Mouse (Mus musculus) hindbrain, embryonic 15.5 days (tissue): ENCODE measurements around the gene Lce3b. TPM values are rescaled to one million over a fixed set of nuclear protein-coding genes. Genes with fewer than 3 reads are reported as not detected.

Experiments
- polyA plus RNA-seq: library from polyadenylated mRNA; unstranded; fragments of >200 nt; fragmentation: Nextera tagmentation; extraction: Ambion mirVana; gene quantifications from 2 replicates; pipeline ENCODE4 v1.2.1, GENCODE M21; 2015

Lce3b gene
- polyA plus RNA-seq, 1 experiment from 2014 or later, result not detected

Other genes starting within 250 kb of the Lce3b start
- not detected in 2 replicates for gene Lce1d, start 245.8 kb upstream of the Lce3b start, polyA plus RNA-seq
- gene Lce1e, start 223.9 kb upstream of the Lce3b start, polyA plus RNA-seq, result not detected in 2 replicates
- gene Lce1f, start 212.6 kb upstream of the Lce3b start, polyA plus RNA-seq, result not detected in 2 replicates
- gene Gm38119, start 193.9 kb upstream of the Lce3b start, polyA plus RNA-seq, result not detected in 2 replicates
- not detected in 2 replicates for gene Lce1g, start 180.6 kb upstream of the Lce3b start, polyA plus RNA-seq
- gene Lce1h, start 167.9 kb upstream of the Lce3b start, polyA plus RNA-seq, result not detected in 2 replicates
- not detected in 2 replicates for gene Lce1i, start 154.1 kb upstream of the Lce3b start, polyA plus RNA-seq
- not detected in 2 replicates for gene Lce1j, start 142.5 kb upstream of the Lce3b start, polyA plus RNA-seq
- not detected in 2 replicates for gene Lce1k, start 125.1 kb upstream of the Lce3b start, polyA plus RNA-seq
- not detected in 2 replicates for gene Kprp, start 105.7 kb upstream of the Lce3b start, polyA plus RNA-seq
- gene Lce1l, start 81.7 kb upstream of the Lce3b start, polyA plus RNA-seq, result not detected in 2 replicates
- not detected in 2 replicates for gene 2310050C09Rik, start 62.8 kb upstream of the Lce3b start, polyA plus RNA-seq
- gene Lce3a, start 6.7 kb upstream of the Lce3b start, polyA plus RNA-seq, result not detected in 2 replicates
- gene Lce3c, start 11.5 kb downstream of the Lce3b start, polyA plus RNA-seq, result 0.62 TPM in 1 of 2 replicates, not detected in the other
- not detected in 2 replicates for gene Lce3d, start 24.4 kb downstream of the Lce3b start, polyA plus RNA-seq
- not detected in 2 replicates for gene Lce3e, start 34.1 kb downstream of the Lce3b start, polyA plus RNA-seq
- not detected in 2 replicates for gene Lce3f, start 59.2 kb downstream of the Lce3b start, polyA plus RNA-seq
- gene Crct1, start 82.7 kb downstream of the Lce3b start, polyA plus RNA-seq, result 1.9 and 2.3 TPM in 2 replicates
- not detected in 2 replicates for gene Lce1m, start 86.1 kb downstream of the Lce3b start, polyA plus RNA-seq
- gene Gm4858, start 135.8 kb downstream of the Lce3b start, polyA plus RNA-seq, result not detected in 2 replicates
- not detected in 2 replicates for gene Crnn, start 211.8 kb downstream of the Lce3b start, polyA plus RNA-seq